Mouse (Mus musculus): ENCODE data around the gene Ctsk. TPM values are rescaled to one million over a fixed set of nuclear protein-coding genes. Genes with fewer than 3 reads are reported as not detected.

The Ctsk gene
- 0.74 and 0.92 TPM in 2 replicates for polyA plus RNA-seq (2012; rRNA removed; ENCODE audit: low replicate concordance)

DNA sequence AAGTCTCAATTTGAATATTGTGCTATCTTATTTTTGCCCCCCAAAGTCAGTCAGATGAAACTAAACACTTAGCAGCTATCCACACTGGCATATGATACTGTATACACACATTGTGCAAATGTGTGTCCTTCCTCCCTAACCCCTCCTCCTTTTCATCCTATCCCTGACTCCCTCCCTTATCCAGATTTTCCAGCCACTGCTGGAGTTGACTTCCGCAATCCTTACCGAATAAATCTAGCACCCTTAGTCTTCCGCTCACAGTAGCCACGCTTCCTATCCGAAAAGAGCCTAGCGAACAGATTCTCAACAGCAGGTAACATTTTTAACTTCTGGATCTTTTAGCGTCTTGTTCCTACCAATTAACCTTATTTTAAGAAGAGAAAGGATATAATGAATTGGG is at the start of gene Ctsk:
TSS of gene Ctsk (plus strand) at position 233 of the 400 bp plus-strand sequence.

DNA sequence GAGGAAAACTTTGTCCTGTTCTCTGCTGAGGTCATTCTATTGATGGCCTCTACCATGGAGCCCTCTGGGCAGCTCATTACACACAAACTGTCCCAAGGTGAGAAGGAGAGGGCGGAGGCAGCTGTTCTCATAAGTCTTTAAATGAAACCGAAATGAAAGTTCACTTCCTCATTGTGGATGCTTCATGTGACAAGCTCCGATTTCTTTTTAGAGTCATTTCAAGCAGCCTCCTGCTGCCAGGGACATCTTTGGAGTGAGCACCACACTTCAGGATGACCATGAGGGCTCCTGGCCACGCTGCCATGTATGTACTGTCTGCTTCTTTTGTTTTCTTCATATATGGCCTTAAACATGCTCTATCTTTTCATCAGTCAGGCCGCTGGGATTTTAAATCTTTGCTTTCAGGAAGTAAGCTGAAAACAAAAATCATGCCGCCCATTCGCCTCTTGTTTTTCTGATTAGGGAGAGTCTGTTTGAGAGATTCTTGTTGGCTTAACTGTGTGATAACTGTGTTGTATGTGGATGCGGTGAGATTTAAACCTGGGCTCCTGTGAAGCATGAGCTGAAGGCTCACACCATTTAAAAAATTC is 27.7 kb downstream of the Ctsk start, which contains the start of gene Ctss:
TSS of gene Ctss (plus strand) at position 165 of the 590 bp plus-strand sequence.

Other genes with a start within 250 kb of the Ctsk start
- 0.19 and 0.68 TPM in 2 replicates for gene Bnipl, start 248.1 kb upstream of the Ctsk start, polyA plus RNA-seq (2012; rRNA removed; ENCODE audit: low replicate concordance)
- 64.0 and 83.7 TPM in 2 replicates for gene Mindy1, start 217.9 kb upstream of the Ctsk start, polyA plus RNA-seq (2012; rRNA removed; ENCODE audit: low replicate concordance)
- 5.3 and 8.0 TPM in 2 replicates for gene Prune1, start 217.2 kb upstream of the Ctsk start, polyA plus RNA-seq (2012; rRNA removed; ENCODE audit: low replicate concordance)
- gene Anxa9, start 192.1 kb upstream of the Ctsk start, polyA plus RNA-seq (2012; rRNA removed; ENCODE audit: low replicate concordance), result 0.54 and 0.81 TPM in 2 replicates
- 39.3 and 45.5 TPM in 2 replicates for gene Cers2, start 184.5 kb upstream of the Ctsk start, polyA plus RNA-seq (2012; rRNA removed; ENCODE audit: low replicate concordance)
- gene Setdb1, start 142.1 kb upstream of the Ctsk start, polyA plus RNA-seq (2012; rRNA removed; ENCODE audit: low replicate concordance), result 3.6 and 4.9 TPM in 2 replicates
- gene 4930558C23Rik, start 96.4 kb upstream of the Ctsk start, polyA plus RNA-seq (2012; rRNA removed; ENCODE audit: low replicate concordance), result not detected in 2 replicates
- 22.5 and 24.7 TPM in 2 replicates for gene Arnt, start 64.9 kb upstream of the Ctsk start, polyA plus RNA-seq (2012; rRNA removed; ENCODE audit: low replicate concordance)
- gene Ctss, start 27.5 kb downstream of the Ctsk start, polyA plus RNA-seq (2012; rRNA removed; ENCODE audit: low replicate concordance), result 17.9 and 21.3 TPM in 2 replicates
- not detected in 2 replicates for gene Hormad1, start 60.4 kb downstream of the Ctsk start, polyA plus RNA-seq (2012; rRNA removed; ENCODE audit: low replicate concordance)
- 1.7 and 2.6 TPM in 2 replicates for gene Golph3l, start 89.7 kb downstream of the Ctsk start, polyA plus RNA-seq (2012; rRNA removed; ENCODE audit: low replicate concordance)
- 6.8 and 10.2 TPM in 2 replicates for gene Ensa, start 125.7 kb downstream of the Ctsk start, polyA plus RNA-seq (2012; rRNA removed; ENCODE audit: low replicate concordance)
- 99.3 and 378 TPM in 2 replicates for gene Mcl1, start 159.5 kb downstream of the Ctsk start, polyA plus RNA-seq (2012; rRNA removed; ENCODE audit: low replicate concordance)
- 17.9 and 18.4 TPM in 2 replicates for gene Adamtsl4, start 188.7 kb downstream of the Ctsk start, polyA plus RNA-seq (2012; rRNA removed; ENCODE audit: low replicate concordance)
- 123 and 175 TPM in 2 replicates for gene Ecm1, start 240.3 kb downstream of the Ctsk start, polyA plus RNA-seq (2012; rRNA removed; ENCODE audit: low replicate concordance)